Mouse (Mus musculus) ES-E14 (cell line): ENCODE results near the gene Plxna2. TPM values are rescaled to one million over a fixed set of nuclear protein-coding genes. Genes with fewer than 3 reads are reported as not detected.

Source experiments
- DNase-seq: peaks from one replicate; pipeline ENCODE4 v3.0.0-alpha.2; 2013; ENCODE audit warnings: low read depth, low spot score
- H3K27ac ChIP-seq: 2 replicates; pipeline ENCODE4 v1.5.1; 2012; ENCODE audit warnings: low read depth, mild to moderate bottlenecking, low read length, moderate library complexity, mixed read lengths; ENCODE audit not compliant: poor library complexity, insufficient read depth, severe bottlenecking
- H3K36me3 ChIP-seq: 2 replicates; pipeline ENCODE4 v1.6.1; 2012; ENCODE audit warnings: mild to moderate bottlenecking, low read length, moderate library complexity, mixed read lengths; ENCODE audit not compliant: control insufficient read depth, poor library complexity, insufficient read depth, severe bottlenecking
- H3K4me1 ChIP-seq, 2 experiments: fragments of 150-350 bp in 1 of 2; sonication (generic) in 1 of 2; 2 replicates each; pipeline ENCODE4 v1.6.1; 2012; ENCODE audit warnings: low read length in 2 of 2, mild to moderate bottlenecking in 1 of 2, mixed read lengths in 1 of 2; ENCODE audit not compliant: control insufficient read depth in 2 of 2, insufficient read depth in 2 of 2, poor library complexity in 1 of 2
- H3K4me3 ChIP-seq, 2 experiments: fragments of 150-350 bp in 1 of 2; sonication (generic) in 1 of 2; 2 replicates each; pipeline ENCODE4 v1.5.1; 2012; ENCODE audit warnings: low read length in 2 of 2, low read depth in 1 of 2, mild to moderate bottlenecking in 1 of 2, mixed read lengths in 1 of 2; ENCODE audit not compliant: insufficient read depth in 1 of 2, poor library complexity in 1 of 2, severe bottlenecking in 1 of 2
- H3K9ac ChIP-seq: 2 replicates; pipeline ENCODE4 v1.6.1; 2012; ENCODE audit warnings: low read depth, mild to moderate bottlenecking, low read length, mixed read lengths; ENCODE audit not compliant: poor library complexity, insufficient read depth, severe bottlenecking
- H3K9me3 ChIP-seq: fragments of 150-350 bp; sonication (generic); 2 replicates; pipeline ENCODE4 v1.6.1; 2012; ENCODE audit warnings: low read depth, mild to moderate bottlenecking, low read length; ENCODE audit not compliant: control insufficient read depth, insufficient read depth
- CHD2 ChIP-seq: IDR thresholded peaks from 2 replicates; pipeline ENCODE4 v1.6.1; 2014; ENCODE audit warnings: mild to moderate bottlenecking, low read depth, low read length, inconsistent platforms
- HCFC1 ChIP-seq: IDR thresholded peaks from 2 replicates; pipeline ENCODE4 v1.6.1; 2012; ENCODE audit warnings: low read length, inconsistent platforms, borderline replicate concordance; ENCODE audit not compliant: insufficient read depth
- MAFK ChIP-seq: IDR thresholded peaks from 2 replicates; pipeline ENCODE4 v1.6.1; 2014; ENCODE audit warnings: mild to moderate bottlenecking, low read depth, low read length, inconsistent platforms; ENCODE audit not compliant: insufficient read depth
- ZC3H11A ChIP-seq: IDR thresholded peaks from 2 replicates; pipeline ENCODE4 v1.6.1; 2012; ENCODE audit warnings: low read depth, mild to moderate bottlenecking, inconsistent platforms, low read length, borderline replicate concordance
- ZNF384 ChIP-seq: IDR thresholded peaks from 2 replicates; pipeline ENCODE4 v1.6.1; 2012; ENCODE audit warnings: low read depth, low read length, inconsistent platforms
- in situ Hi-C, 2 experiments: fragments of 600-800 bp; cut with MboI; formaldehyde crosslinking; loops; one replicate each; pipeline ENCODE4 v1.15.1; 2025; ENCODE audit warnings: low sequenced_read_pairs in 2 of 2, inconsistent platforms in 1 of 2; ENCODE audit not compliant: unreplicated experiment in 2 of 2
- total RNA-seq: library from RNA; depleted of rRNA; stranded (reverse); fragments of 300-350 nt; gene quantifications from 2 replicates; pipeline ENCODE4 v1.2.3, GENCODE M21; 2012

The Plxna2 gene
- total RNA-seq, 1 experiment: 3.9 TPM

DNA sequence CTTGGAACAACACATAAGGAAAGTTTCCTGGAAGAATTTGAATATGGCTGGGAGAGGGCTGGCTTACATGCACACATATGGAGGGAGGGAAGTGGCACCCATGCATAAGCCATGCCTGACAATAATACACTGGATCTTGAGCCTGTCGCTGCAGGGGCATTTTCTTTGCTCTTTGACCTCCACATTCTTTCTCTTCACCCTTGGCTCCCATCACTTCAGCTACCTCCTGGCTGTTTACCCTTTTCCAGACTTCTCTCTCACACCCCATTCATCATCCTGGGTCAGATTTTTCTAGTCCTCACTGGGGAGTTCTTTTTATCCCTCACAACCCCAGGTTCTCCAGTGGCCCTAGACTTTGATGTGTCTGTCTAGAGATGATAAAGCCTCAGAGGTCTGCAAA, 13.6 kb downstream of the Plxna2 start:
- Histone ChIP-seq H3K9me3 (no peaks in the 10 kb centered on the region), H3K4me3 (no peak overlapping the region), H3K4me1 (no peaks in the 10 kb centered on the region), H3K9ac (no peak overlapping the region), H3K27ac (no peak overlapping the region), H3K36me3 (no peaks in the 10 kb centered on the region)
- DNase-seq: no peak
- TF ChIP-seq CHD2 (no peak), ZNF384 (no peak), ZC3H11A (no peak), HCFC1 (no peak), MAFK (no peak)
- in situ Hi-C loops: no loop called here

DNA sequence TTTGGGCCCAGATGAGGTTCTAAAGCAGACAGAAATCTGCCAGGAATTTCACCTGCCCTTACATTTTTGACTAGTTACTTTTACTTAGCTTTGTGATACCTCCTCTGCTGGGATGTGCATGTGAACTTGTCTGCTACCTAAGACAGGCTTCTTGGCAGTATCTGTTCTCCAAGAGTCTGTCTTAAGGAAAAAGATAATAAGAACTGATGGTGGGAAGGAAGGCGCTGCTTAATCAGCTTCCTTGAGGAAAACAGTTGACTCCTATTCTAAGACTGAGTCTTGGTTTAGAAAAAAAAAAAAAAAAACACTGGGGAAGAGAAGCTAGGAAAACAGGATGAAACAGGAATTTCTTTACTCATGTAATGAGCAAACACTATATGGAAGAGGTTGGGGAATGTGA, 14.0 kb downstream of the Plxna2 start:
- TF ChIP-seq CHD2: no peak
- no peak for TF ChIP-seq HCFC1
- TF ChIP-seq MAFK: no peak
- TF ChIP-seq ZC3H11A: no peak
- TF ChIP-seq ZNF384: no peak
- in situ Hi-C loops: no loop called here
- no peak for DNase-seq
- no peak overlapping the region for H3K9ac ChIP-seq
- no peaks in the 10 kb centered on the region for H3K9me3 ChIP-seq
- no peaks in the 10 kb centered on the region for H3K36me3 ChIP-seq
- no peak overlapping the region for H3K27ac ChIP-seq
- H3K4me1 ChIP-seq: no peaks in the 10 kb centered on the region
- H3K4me3 ChIP-seq: no peak overlapping the region

GRCm38 (mm10) chr1:194635411-194635810, 17.4 kb downstream of the Plxna2 start:
- DNase-seq: no peak
- H3K36me3 ChIP-seq: no peaks in the 10 kb centered on the region
- H3K9me3 ChIP-seq: no peaks in the 10 kb centered on the region
- no peak overlapping the region for H3K27ac ChIP-seq
- H3K4me3 ChIP-seq: no peak overlapping the region
- in situ Hi-C loops: no loop called here
- no peak overlapping the region for H3K9ac ChIP-seq
- no peaks in the 10 kb centered on the region for H3K4me1 ChIP-seq
- TF ChIP-seq CHD2 (no peak), MAFK (no peak), HCFC1 (no peak), ZC3H11A (no peak), ZNF384 (no peak)

- no peak for TF ChIP-seq ZNF384
- no peak for TF ChIP-seq ZC3H11A
- TF ChIP-seq HCFC1: no peak
- TF ChIP-seq MAFK: no peak
- no peak for TF ChIP-seq CHD2
- no peak for DNase-seq
- H3K9me3 ChIP-seq: no peaks in the 10 kb centered on the region
- no peak overlapping the region for H3K27ac ChIP-seq
- no peaks in the 10 kb centered on the region for H3K36me3 ChIP-seq
- no peak overlapping the region for H3K9ac ChIP-seq
- H3K4me3 ChIP-seq: no peak overlapping the region
- no peaks in the 10 kb centered on the region for H3K4me1 ChIP-seq
- in situ Hi-C loops: no loop called here
Measured at GRCm38 (mm10) chr1:194635942-194636341, 17.9 kb downstream of the Plxna2 start.
